Comparison of ENCODE assay signal across 9 mouse cellular contexts in genomic region chr11:120296305-120297144, GRCm38 (mm10). TPM values are rescaled to one million over a fixed set of nuclear protein-coding genes. Genes with fewer than 3 reads are reported as not detected.
DNase-seq lines count a peak whose midpoint lies in the region; ATAC-seq and TF ChIP-seq lines count a peak whose summit lies in the region.
"Had no signal": no experiment of that assay in that cellular context is flagged by ENCODE, and none has a peak within 500 bp of the region (broad histone marks: within the 10 kb centered on the region; RNA-seq: fewer than 3 reads in every experiment).

No protein-coding gene starts in this region.

- no peak overlapping the region for H3K4me2 ChIP-seq in embryonic facial prominence, embryonic 13.5 days
- no peak overlapping the region for H3K4me2 ChIP-seq in hindbrain, embryonic 11.5 days (replicated peaks; ENCODE audit: low read depth, low read length)
- no peak overlapping the region for H3K4me2 ChIP-seq in midbrain, postnatal 0 days (ENCODE audit: low read depth, low read length, poor library complexity, severe bottlenecking)
- H3K4me2 ChIP-seq: liver, embryonic 13.5 days had no signal

- WGBS in embryonic facial prominence, embryonic 13.5 days: 30% methylated on average over 13 of the region's 13 CpGs
- 31% methylated on average over 13 of the region's 13 CpGs for WGBS in hindbrain, embryonic 11.5 days
- 36% methylated on average over 13 of the region's 13 CpGs for WGBS in midbrain, postnatal 0 days

- no peaks in the 10 kb centered on the region for H3K36me3 ChIP-seq in embryonic facial prominence, embryonic 13.5 days
- no peaks in the 10 kb centered on the region for H3K36me3 ChIP-seq in hindbrain, embryonic 11.5 days (ENCODE audit: control insufficient read depth, insufficient read depth, low read length)
- H3K36me3 ChIP-seq in midbrain, postnatal 0 days (ENCODE audit: insufficient read depth, low read length): no peaks in the 10 kb centered on the region
- H3K36me3 ChIP-seq: liver, embryonic 13.5 days had no signal

- no peak for DNase-seq in layer of hippocampus, adult 2 months (ENCODE audit: low spot score in 2 of 2)
- no peak for DNase-seq in layer of hippocampus, postnatal 14 days (ENCODE audit: low spot score in 2 of 2)
- peak; percentile 56 for DNase-seq in hindbrain, embryonic 11.5 days (ENCODE audit: low spot score)
- peak; percentile 33 for DNase-seq in midbrain, postnatal 0 days (ENCODE audit: low spot score)
- no peak for DNase-seq in adrenal gland, adult 2 months
- no peak for DNase-seq in left cerebral cortex, postnatal 4 days
- DNase-seq: gastrocnemius, postnatal 14 days; liver, embryonic 13.5 days had no signal

- H3K9me3 ChIP-seq in embryonic facial prominence, embryonic 13.5 days: no peaks in the 10 kb centered on the region
- no peaks in the 10 kb centered on the region for H3K9me3 ChIP-seq in hindbrain, embryonic 11.5 days (ENCODE audit: control insufficient read depth, low read length)
- no peaks in the 10 kb centered on the region for H3K9me3 ChIP-seq in midbrain, postnatal 0 days (ENCODE audit: low read length)
- H3K9me3 ChIP-seq: liver, embryonic 13.5 days had no signal

- peaks cover 54% of the 10 kb centered on the region for H3K4me1 ChIP-seq in embryonic facial prominence, embryonic 13.5 days
- peaks cover 25% of the 10 kb centered on the region for H3K4me1 ChIP-seq in hindbrain, embryonic 11.5 days (replicated peaks; ENCODE audit: control insufficient read depth, insufficient read depth, low read length)
- H3K4me1 ChIP-seq in midbrain, postnatal 0 days (ENCODE audit: insufficient read depth, low read length): peaks cover 6% of the 10 kb centered on the region; the same call in 1 of the 2 replicates

- intact Hi-C loops in left cerebral cortex, postnatal 4 days (cut with DNase I): no loop called here

- no peak for ATAC-seq in embryonic facial prominence, embryonic 13.5 days (ENCODE audit: insufficient number of reproducible peaks, insufficient read depth, low FRiP score, low TSS enrichment, low read depth)
- peak; percentile 54; the same call in 1 of the 2 replicates for ATAC-seq in hindbrain, embryonic 11.5 days (ENCODE audit: low FRiP score)
- peak; percentile 52 for ATAC-seq in midbrain, postnatal 0 days (ENCODE audit: low FRiP score)

- no peaks in the 10 kb centered on the region for H3K27me3 ChIP-seq in embryonic facial prominence, embryonic 13.5 days
- no peaks in the 10 kb centered on the region for H3K27me3 ChIP-seq in hindbrain, embryonic 11.5 days (ENCODE audit: control insufficient read depth, insufficient read depth, low read length)
- no peaks in the 10 kb centered on the region for H3K27me3 ChIP-seq in midbrain, postnatal 0 days (ENCODE audit: insufficient read depth, low read length)
- H3K27me3 ChIP-seq: liver, embryonic 13.5 days had no signal

- no peak overlapping the region for H3K4me3 ChIP-seq in layer of hippocampus, adult 2 months
- no peak overlapping the region for H3K4me3 ChIP-seq in embryonic facial prominence, embryonic 13.5 days
- no peak overlapping the region for H3K4me3 ChIP-seq in hindbrain, embryonic 11.5 days (ENCODE audit: low read depth, low read length)
- H3K4me3 ChIP-seq in midbrain, postnatal 0 days (ENCODE audit: low read depth, low read length): no peak overlapping the region
- H3K4me3 ChIP-seq: liver, embryonic 13.5 days had no signal

- 0 out of 2 replicates have a peak overlapping the region, but pooled peaks have one; percentile 11 for H3K9ac ChIP-seq in embryonic facial prominence, embryonic 13.5 days
- peak overlapping the region; percentile 20; the same call in 1 of the 2 replicates for H3K9ac ChIP-seq in hindbrain, embryonic 11.5 days (ENCODE audit: low read depth, low read length)
- no peak overlapping the region for H3K9ac ChIP-seq in midbrain, postnatal 0 days (replicated peaks; ENCODE audit: low read length, poor library complexity, severe bottlenecking)
- H3K9ac ChIP-seq: liver, embryonic 13.5 days had no signal

- no peak for TF ChIP-seq CTCF in layer of hippocampus, adult 2 months (conservative IDR thresholded peaks at IDR 0.05)
- no peak for TF ChIP-seq CTCF in midbrain, postnatal 0 days (IDR thresholded peaks at IDR 0.05)

- peak overlapping the region; percentile 62 for H3K27ac ChIP-seq in layer of hippocampus, adult 2 months
- H3K27ac ChIP-seq in embryonic facial prominence, embryonic 13.5 days: no peak overlapping the region
- H3K27ac ChIP-seq in hindbrain, embryonic 11.5 days (ENCODE audit: low read depth, low read length): peak overlapping the region; percentile 45; the same call in 1 of the 2 replicates
- H3K27ac ChIP-seq in midbrain, postnatal 0 days (ENCODE audit: low read depth, low read length): no peak overlapping the region
- H3K27ac ChIP-seq: liver, embryonic 13.5 days had no signal

RNA-seq across cellular contexts. Expression of gene Actg1, which starts 51.8 kb away (rescaled TPM):
- 1,000 to 10,000 TPM; 1,285 to 1,295 TPM for total RNA-seq in layer of hippocampus, adult 2 months (2021)
- total RNA-seq in layer of hippocampus, postnatal 14 days (2021): 1,000 to 10,000 TPM; 1,835 to 1,925 TPM
- 2,524 and 2,741 TPM in 2 replicates for polyA plus RNA-seq in embryonic facial prominence, embryonic 13.5 days (2015; fragmentation: Nextera tagmentation; extraction: Ambion mirVana)
- polyA plus RNA-seq in hindbrain, embryonic 11.5 days (2014; fragmentation: Nextera tagmentation; extraction: Ambion mirVana): 3,592 and 3,665 TPM in 2 replicates
- 2,534 and 2,842 TPM in 2 replicates for total RNA-seq in midbrain, postnatal 0 days (2014; rRNA removed)
- 3,992 and 4,056 TPM in 2 replicates for polyA plus RNA-seq in midbrain, postnatal 0 days (2015; fragmentation: Nextera tagmentation; extraction: Ambion mirVana)
- 1,000 to 10,000 TPM in 1 of 2 experiments, 100 to 1,000 TPM in 1; 913 to 1,618 TPM for total RNA-seq in adrenal gland, adult 2 months (2021)
- 531 and 632 TPM in 2 replicates for polyA plus RNA-seq in adrenal gland, adult 2 months (2012; rRNA removed)
- total RNA-seq in left cerebral cortex, postnatal 4 days (2021): 1,000 to 10,000 TPM; 3,514 to 3,537 TPM

Comparison
In these comparisons a context has a peak if more than half of its experiments do, and no peak if none do; other contexts are left out.
1. DNase-seq: peak in hindbrain, embryonic 11.5 days (single experiment) and midbrain, postnatal 0 days (single experiment); none in layer of hippocampus, adult 2 months (0 of 2), layer of hippocampus, postnatal 14 days (0 of 2), adrenal gland, adult 2 months (single experiment) and left cerebral cortex, postnatal 4 days (single experiment).
2. H3K27ac ChIP-seq: peak in layer of hippocampus, adult 2 months (single experiment) and hindbrain, embryonic 11.5 days (single experiment); none in embryonic facial prominence, embryonic 13.5 days (single experiment) and midbrain, postnatal 0 days (single experiment).